Mouse (Mus musculus): ENCODE measurements around the gene Vinac1. TPM values are rescaled to one million over a fixed set of nuclear protein-coding genes. Genes with fewer than 3 reads are reported as not detected.

Vinac1 gene
- polyA plus RNA-seq (2015; fragmentation: Nextera tagmentation; extraction: Ambion mirVana): 0.06 and 0.10 TPM in 2 replicates

GRCm38 (mm10) chr2:129047811-129048210 is at the start of gene Vinac1:
Gene Vinac1 (minus strand): TSS chr2:129048172.
- Histone ChIP-seq H3K4me1 (no peaks in the 10 kb centered on the region), H3K27me3 (no peaks in the 10 kb centered on the region), H3K36me3 (no peaks in the 10 kb centered on the region), H3K9me3 (no peaks in the 10 kb centered on the region), H3K27ac (no peak within 1 kb of the TSS), H3K4me3 (no peak within 1 kb of the TSS), H3K4me2 (no peak within 1 kb of the TSS), H3K9ac (no peak within 1 kb of the TSS)
- 81% methylated on average over 8 of the region's 8 CpGs for WGBS
- ATAC-seq (ENCODE audit: insufficient number of reproducible peaks, insufficient read depth, low FRiP score, low TSS enrichment, low read depth): no peak

GRCm38 (mm10) chr2:129093926-129094724 is 46.2 kb upstream of the Vinac1 start:
- ATAC-seq (ENCODE audit: insufficient number of reproducible peaks, insufficient read depth, low FRiP score, low TSS enrichment, low read depth): no peak
- H3K9ac ChIP-seq: no peak overlapping the region
- no peak overlapping the region for H3K27ac ChIP-seq
- H3K27me3 ChIP-seq: no peaks in the 10 kb centered on the region
- no peak overlapping the region for H3K4me3 ChIP-seq
- no peak overlapping the region for H3K4me2 ChIP-seq
- H3K9me3 ChIP-seq: no peaks in the 10 kb centered on the region
- H3K4me1 ChIP-seq: no peaks in the 10 kb centered on the region
- H3K36me3 ChIP-seq: peaks cover 55% of the 10 kb centered on the region
- 92% methylated on average over 18 of the region's 18 CpGs for WGBS

DNA sequence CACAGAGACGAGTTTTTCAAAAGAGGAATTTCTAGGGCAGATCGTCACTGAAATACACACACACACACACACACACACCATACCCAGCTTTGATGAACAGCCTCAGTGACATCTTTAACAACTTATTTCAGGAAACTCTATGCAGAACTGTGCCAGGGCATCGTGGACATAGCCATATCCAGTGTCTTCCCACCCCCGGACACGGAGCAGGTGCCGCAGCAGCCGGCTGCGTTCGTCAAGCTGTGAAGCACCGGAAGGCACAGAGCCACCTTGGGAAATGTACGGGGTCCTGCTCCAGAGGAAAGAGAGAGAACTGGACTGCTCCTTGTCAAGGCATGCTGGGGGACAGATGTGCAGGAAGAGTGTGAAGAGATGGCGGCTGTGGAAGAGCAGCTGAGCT is 44.8 kb upstream of the Vinac1 start:
- Histone ChIP-seq H3K27me3 (no peaks in the 10 kb centered on the region), H3K36me3 (peaks cover 65% of the 10 kb centered on the region), H3K4me1 (no peaks in the 10 kb centered on the region), H3K9ac (no peak overlapping the region), H3K4me3 (no peak overlapping the region), H3K9me3 (no peaks in the 10 kb centered on the region), H3K27ac (no peak overlapping the region), H3K4me2 (no peak overlapping the region)
- ATAC-seq (ENCODE audit: insufficient number of reproducible peaks, insufficient read depth, low FRiP score, low TSS enrichment, low read depth): no peak
- 95% methylated on average over 12 of the region's 12 CpGs for WGBS

DNA sequence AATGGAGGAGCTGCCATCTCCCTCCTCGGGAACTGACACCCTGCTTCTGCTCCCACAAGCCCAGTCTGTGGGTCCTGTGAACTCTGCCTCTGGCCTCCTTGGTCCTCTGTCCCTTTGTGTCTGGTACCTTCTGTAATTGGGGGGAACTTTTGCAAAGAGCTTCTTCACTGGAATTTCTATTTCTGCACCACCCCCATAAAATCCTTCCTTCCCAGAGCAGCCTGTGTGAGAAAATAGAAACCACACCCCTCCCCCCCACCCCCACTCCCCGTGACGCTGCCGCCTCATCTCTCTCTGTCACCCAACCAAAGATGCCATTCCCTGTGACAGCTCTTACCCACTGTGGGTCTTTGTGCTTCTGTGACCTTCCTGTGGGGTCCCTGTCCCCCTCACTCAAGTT is 42.4 kb upstream of the Vinac1 start:
- Histone ChIP-seq H3K4me1 (no peaks in the 10 kb centered on the region), H3K27ac (0 out of 2 replicates have a peak overlapping the region, but pooled peaks have one; percentile 28), H3K9me3 (no peaks in the 10 kb centered on the region), H3K4me2 (no peak overlapping the region), H3K27me3 (no peaks in the 10 kb centered on the region), H3K4me3 (no peak overlapping the region), H3K36me3 (peaks cover 80% of the 10 kb centered on the region), H3K9ac (no peak overlapping the region)
- 65% methylated on average over 4 of the region's 4 CpGs for WGBS
- no peak for ATAC-seq (ENCODE audit: insufficient number of reproducible peaks, insufficient read depth, low FRiP score, low TSS enrichment, low read depth)

- Histone ChIP-seq H3K4me1 (no peaks in the 10 kb centered on the region), H3K4me2 (no peak overlapping the region)
Measured at GRCm38 (mm10) chr2:129087520-129087919, 39.5 kb upstream of the Vinac1 start.

GRCm38 (mm10) chr2:129084959-129085358 is 37.0 kb upstream of the Vinac1 start:
- no peak overlapping the region for H3K27ac ChIP-seq
- H3K4me1 ChIP-seq: no peaks in the 10 kb centered on the region
- peaks cover 62% of the 10 kb centered on the region for H3K36me3 ChIP-seq
- H3K27me3 ChIP-seq: no peaks in the 10 kb centered on the region
- WGBS: 51% methylated on average over 2 of the region's 2 CpGs
- ATAC-seq (ENCODE audit: insufficient number of reproducible peaks, insufficient read depth, low FRiP score, low TSS enrichment, low read depth): no peak
- no peaks in the 10 kb centered on the region for H3K9me3 ChIP-seq
- H3K4me2 ChIP-seq: no peak overlapping the region
- no peak overlapping the region for H3K4me3 ChIP-seq
- no peak overlapping the region for H3K9ac ChIP-seq

More at GRCm38 (mm10) chr2:129087520-129087919, 39.5 kb upstream of the Vinac1 start:
- H3K9ac ChIP-seq: no peak overlapping the region
- H3K36me3 ChIP-seq: peaks cover 65% of the 10 kb centered on the region
- H3K27me3 ChIP-seq: no peaks in the 10 kb centered on the region
- WGBS: 100% methylated on average over 1 of the region's 1 CpGs
- no peaks in the 10 kb centered on the region for H3K9me3 ChIP-seq
- ATAC-seq (ENCODE audit: insufficient number of reproducible peaks, insufficient read depth, low FRiP score, low TSS enrichment, low read depth): no peak
- no peak overlapping the region for H3K4me3 ChIP-seq
- no peak overlapping the region for H3K27ac ChIP-seq

DNA sequence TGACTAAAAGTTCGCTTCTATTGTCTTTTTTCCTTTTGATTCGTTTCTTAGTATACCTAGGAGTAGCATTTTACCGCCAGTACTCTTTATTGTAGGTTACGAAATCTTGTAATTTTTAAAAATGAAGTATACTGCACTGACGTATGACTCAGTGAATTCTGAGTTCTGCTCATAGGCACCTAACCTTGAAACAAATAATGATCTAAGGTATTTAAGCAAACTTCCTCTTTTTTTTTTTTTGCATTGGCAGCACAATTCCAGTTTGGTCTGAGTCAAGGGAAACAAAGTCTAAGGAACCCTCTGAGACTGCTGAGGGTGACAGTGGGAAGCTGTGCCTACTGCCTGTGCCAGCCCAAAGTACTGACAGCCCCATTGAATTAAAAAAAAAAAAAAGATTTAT is 35.5 kb upstream of the Vinac1 start:
- Histone ChIP-seq H3K4me3 (no peak overlapping the region), H3K36me3 (peaks cover 62% of the 10 kb centered on the region), H3K27ac (no peak overlapping the region), H3K4me2 (no peak overlapping the region), H3K9me3 (no peaks in the 10 kb centered on the region), H3K27me3 (no peaks in the 10 kb centered on the region), H3K4me1 (no peaks in the 10 kb centered on the region), H3K9ac (no peak overlapping the region)
- ATAC-seq (ENCODE audit: insufficient number of reproducible peaks, insufficient read depth, low FRiP score, low TSS enrichment, low read depth): no peak
- 89% methylated on average over 5 of the region's 5 CpGs for WGBS

GRCm38 (mm10) chr2:129081097-129081496 is 33.1 kb upstream of the Vinac1 start:
- H3K27me3 ChIP-seq: no peaks in the 10 kb centered on the region
- peaks cover 73% of the 10 kb centered on the region for H3K36me3 ChIP-seq
- no peak overlapping the region for H3K27ac ChIP-seq
- no peak overlapping the region for H3K4me3 ChIP-seq
- no peaks in the 10 kb centered on the region for H3K9me3 ChIP-seq
- no peak for ATAC-seq (ENCODE audit: insufficient number of reproducible peaks, insufficient read depth, low FRiP score, low TSS enrichment, low read depth)
- no peak overlapping the region for H3K4me2 ChIP-seq
- H3K9ac ChIP-seq: no peak overlapping the region
- WGBS: 66% methylated on average over 13 of the region's 13 CpGs
- H3K4me1 ChIP-seq: no peaks in the 10 kb centered on the region

DNA sequence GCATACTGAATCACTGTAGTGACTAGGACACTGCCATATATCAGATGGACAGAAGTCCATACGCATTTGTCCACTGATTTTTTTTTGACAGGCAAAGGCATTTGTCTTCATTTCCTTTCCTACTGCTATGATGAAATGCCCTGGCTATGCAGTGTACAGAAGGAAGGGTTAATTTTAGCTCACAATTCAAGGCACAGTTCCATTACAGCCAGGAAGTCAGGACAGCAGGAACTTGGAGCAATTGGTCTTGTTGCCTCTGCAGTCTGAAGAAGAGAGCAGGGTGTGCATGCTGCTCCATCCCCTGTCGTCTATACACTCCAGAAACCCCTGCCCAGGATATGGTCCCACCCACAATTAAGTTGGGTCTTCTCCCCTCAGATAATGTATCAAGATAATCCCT is 31.2 kb upstream of the Vinac1 start:
- WGBS: 74% methylated on average over 2 of the region's 2 CpGs
- Histone ChIP-seq H3K27ac (no peak overlapping the region), H3K36me3 (peaks cover 66% of the 10 kb centered on the region)

DNA sequence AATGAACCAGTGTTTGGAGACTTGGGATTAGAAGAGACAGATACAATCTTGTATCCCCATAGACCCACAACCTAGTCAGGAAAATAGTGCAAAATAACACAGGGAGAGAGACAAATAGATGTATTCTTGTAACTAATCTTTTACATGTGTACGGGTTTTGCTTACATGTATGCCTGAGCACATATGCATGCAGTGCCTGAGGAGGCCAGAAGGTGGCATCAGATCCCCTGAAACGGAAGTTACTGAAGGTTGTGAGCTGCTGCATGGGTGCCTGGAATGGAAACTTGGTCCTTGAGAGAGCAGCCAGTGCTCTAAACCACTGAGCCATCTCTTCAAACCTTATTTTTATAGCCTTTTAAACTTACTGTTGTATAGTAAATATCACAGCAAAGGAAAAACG is 30.3 kb upstream of the Vinac1 start:
- Histone ChIP-seq H3K27ac (no peak overlapping the region), H3K27me3 (no peaks in the 10 kb centered on the region), H3K36me3 (peaks cover 63% of the 10 kb centered on the region), H3K4me1 (no peaks in the 10 kb centered on the region), H3K9ac (no peak overlapping the region), H3K4me2 (no peak overlapping the region), H3K4me3 (no peak overlapping the region), H3K9me3 (no peaks in the 10 kb centered on the region)
- WGBS: 83% methylated on average over 3 of the region's 3 CpGs
- ATAC-seq (ENCODE audit: insufficient number of reproducible peaks, insufficient read depth, low FRiP score, low TSS enrichment, low read depth): no peak

More for the DNA sequence above, 31.2 kb upstream of the Vinac1 start:
- Histone ChIP-seq H3K4me3 (no peak overlapping the region), H3K9me3 (no peaks in the 10 kb centered on the region), H3K4me2 (no peak overlapping the region), H3K4me1 (no peaks in the 10 kb centered on the region), H3K9ac (no peak overlapping the region), H3K27me3 (no peaks in the 10 kb centered on the region)
- ATAC-seq (ENCODE audit: insufficient number of reproducible peaks, insufficient read depth, low FRiP score, low TSS enrichment, low read depth): no peak

DNA sequence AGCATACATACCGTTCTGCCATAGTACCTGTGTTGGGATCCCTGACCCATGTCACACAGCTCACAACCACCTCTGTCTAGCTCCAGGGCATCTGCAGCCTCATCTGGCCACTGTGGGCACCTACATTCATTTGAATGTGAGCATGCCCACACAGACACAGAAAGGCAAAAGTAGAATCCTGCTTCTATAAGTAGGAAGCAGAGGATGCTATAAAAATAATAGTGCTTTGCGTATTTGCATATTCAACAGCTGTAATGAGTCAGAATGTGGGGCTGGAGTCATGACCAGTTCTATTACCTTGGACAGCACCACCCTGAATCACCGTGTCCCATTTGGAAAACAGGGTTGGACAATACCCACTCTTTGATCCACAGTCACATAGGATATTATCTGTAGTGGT is 22.3 kb upstream of the Vinac1 start:
- Histone ChIP-seq H3K27me3 (no peaks in the 10 kb centered on the region), H3K9ac (no peak overlapping the region), H3K36me3 (peaks cover 14% of the 10 kb centered on the region; the same call in 1 of the 2 replicates), H3K4me2 (no peak overlapping the region), H3K4me1 (peaks cover 16% of the 10 kb centered on the region), H3K9me3 (no peaks in the 10 kb centered on the region), H3K4me3 (no peak overlapping the region), H3K27ac (no peak overlapping the region)
- no peak for ATAC-seq (ENCODE audit: insufficient number of reproducible peaks, insufficient read depth, low FRiP score, low TSS enrichment, low read depth)
- 88% methylated on average over 3 of the region's 3 CpGs for WGBS

- H3K27me3 ChIP-seq: no peaks in the 10 kb centered on the region
- peak; percentile 72; the same call in 1 of the 2 replicates for ATAC-seq (ENCODE audit: insufficient number of reproducible peaks, insufficient read depth, low FRiP score, low TSS enrichment, low read depth)
- peak overlapping the region; percentile 83 for H3K4me3 ChIP-seq
- WGBS: under 1% methylated on average over 20 of the region's 20 CpGs
- H3K4me1 ChIP-seq: peaks cover 20% of the 10 kb centered on the region
- peaks cover 9% of the 10 kb centered on the region; the same call in 1 of the 2 replicates for H3K36me3 ChIP-seq
- no peaks in the 10 kb centered on the region for H3K9me3 ChIP-seq
- H3K4me2 ChIP-seq: peak overlapping the region; percentile 67
- H3K9ac ChIP-seq: peak overlapping the region; percentile 85
- H3K27ac ChIP-seq: peak overlapping the region; percentile 84
Measured at GRCm38 (mm10) chr2:129066326-129066725, 18.4 kb upstream of the Vinac1 start.
